Mouse (Mus musculus) heart, postnatal 0 days (tissue): ENCODE data around the gene Gm10142.
"Not testable (repeated sequence)": the region's sequence is repeated elsewhere in the genome, so short reads cannot be mapped to it uniquely, and the experiment has no call there.

Experiments used
- CTCF ChIP-seq: IDR thresholded peaks from 2 replicates; pipeline ENCODE4 v1.5.1; 2016; ENCODE audit warnings: antibody characterized with exemption, control low read depth, low read depth
- EP300 ChIP-seq: IDR thresholded peaks from 2 replicates; pipeline ENCODE4 v1.6.1; 2016; ENCODE audit warnings: antibody characterized with exemption, low read depth

DNA sequence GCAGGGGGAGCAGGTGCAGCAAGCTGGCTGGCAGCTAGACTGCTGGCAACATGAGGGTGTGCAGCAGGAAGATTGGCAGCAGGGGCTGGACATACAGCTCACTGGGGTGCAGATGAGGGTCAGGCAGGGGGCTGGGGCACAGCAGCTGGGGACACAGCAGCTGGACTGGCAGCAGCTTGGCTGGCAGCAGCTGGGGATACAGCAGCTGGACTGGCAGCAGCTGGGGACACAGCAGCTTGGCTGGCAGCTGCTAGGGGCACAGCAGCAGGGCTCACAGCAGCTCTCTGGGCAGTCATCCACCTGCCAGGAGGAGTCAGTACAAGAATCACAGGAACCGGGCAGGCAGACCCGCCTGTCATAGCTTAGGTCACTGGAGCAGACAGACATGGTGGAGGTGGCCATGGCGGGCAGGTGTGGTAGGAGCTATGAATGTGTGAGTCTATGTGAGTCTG, 25.2 kb upstream of the Gm10142 start, which contains the start of gene Gm19402:
- not testable (repeated sequence) for TF ChIP-seq CTCF, EP300
